Mouse (Mus musculus) midbrain, embryonic 15.5 days (tissue): Measurements from ENCODE around the gene Thap4. TPM values are rescaled to one million over a fixed set of nuclear protein-coding genes. Genes with fewer than 3 reads are reported as not detected.

Experiments used
- ATAC-seq: fragments of 200-750 bp; cut with Nextera tagmentation; replicated peaks from 2 replicates; pipeline ENCODE4 v1.8.0; 2017; ENCODE audit warnings: moderate TSS enrichment
- H3K27ac ChIP-seq: fragments of 300-500 bp; sonication (generic); 2 replicates; pipeline ENCODE4 v1.5.1; 2015; ENCODE audit warnings: mild to moderate bottlenecking, inconsistent platforms
- H3K27me3 ChIP-seq: fragments of 300-500 bp; sonication (generic); replicated peaks from 2 replicates; pipeline ENCODE4 v1.6.1; 2015; ENCODE audit warnings: inconsistent platforms
- H3K36me3 ChIP-seq: fragments of 300-500 bp; sonication (generic); replicated peaks from 2 replicates; pipeline ENCODE4 v1.6.1; 2015; ENCODE audit warnings: inconsistent platforms
- H3K4me1 ChIP-seq: fragments of 300-500 bp; sonication (generic); 2 replicates; pipeline ENCODE4 v1.6.1; 2015; ENCODE audit warnings: inconsistent platforms
- H3K4me2 ChIP-seq: fragments of 300-500 bp; sonication (generic); 2 replicates; pipeline ENCODE4 v1.6.1; 2015; ENCODE audit warnings: inconsistent platforms, mild to moderate bottlenecking, moderate library complexity
- H3K4me3 ChIP-seq: fragments of 300-500 bp; sonication (generic); 2 replicates; pipeline ENCODE4 v1.5.1; 2015; ENCODE audit warnings: mild to moderate bottlenecking, inconsistent platforms
- H3K9ac ChIP-seq: fragments of 300-500 bp; sonication (generic); 2 replicates; pipeline ENCODE4 v1.6.1; 2015; ENCODE audit warnings: mild to moderate bottlenecking, inconsistent platforms
- H3K9me3 ChIP-seq: fragments of 300-500 bp; sonication (generic); 2 replicates; pipeline ENCODE4 v1.6.1; 2016; ENCODE audit warnings: inconsistent platforms
- WGBS: fragments of 180-500 bp; shearing (Covaris S2); methylation state at CpG from one replicate; pipeline ENCODE4 v1.1.7; 2015; ENCODE audit warnings: mixed read lengths; 5-methylcytosine and 5-hydroxymethylcytosine counted together
- polyA plus RNA-seq: library from polyadenylated mRNA; unstranded; fragments of >200 nt; fragmentation: Nextera tagmentation; extraction: Ambion mirVana; gene quantifications from 2 replicates; pipeline ENCODE4 v1.2.1, GENCODE M21; 2015

Gene Thap4
- polyA plus RNA-seq, 1 experiment from 2014 or later = 54.7 TPM

DNA sequence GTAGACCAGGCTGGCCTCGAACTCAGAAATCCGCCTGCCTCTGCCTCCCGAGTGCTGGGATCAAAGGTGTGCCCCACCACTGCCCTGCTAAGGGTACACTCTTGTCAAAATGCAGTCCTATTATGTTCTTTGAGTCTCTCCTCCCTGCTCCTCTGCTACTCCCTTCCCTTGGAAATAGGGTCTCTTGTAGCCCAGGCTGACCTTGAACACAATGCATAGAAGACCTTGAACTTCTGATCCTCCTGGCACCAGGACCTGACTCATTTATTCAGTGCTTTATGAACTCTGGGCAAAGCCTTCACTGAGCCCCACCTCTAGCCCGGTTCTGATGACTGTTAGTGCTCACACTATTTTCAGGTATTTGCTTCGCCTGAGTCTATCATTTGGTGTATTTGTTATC lies 17.0 kb downstream of the Thap4 start:
- Histone ChIP-seq H3K36me3 (no peaks in the 10 kb centered on the region), H3K4me2 (no peak overlapping the region), H3K4me1 (no peaks in the 10 kb centered on the region), H3K27ac (no peak overlapping the region), H3K9me3 (no peaks in the 10 kb centered on the region), H3K27me3 (no peaks in the 10 kb centered on the region), H3K4me3 (no peak overlapping the region), H3K9ac (no peak overlapping the region)
- no peak for ATAC-seq
- 96% methylated on average over 5 of the region's 5 CpGs for WGBS

DNA sequence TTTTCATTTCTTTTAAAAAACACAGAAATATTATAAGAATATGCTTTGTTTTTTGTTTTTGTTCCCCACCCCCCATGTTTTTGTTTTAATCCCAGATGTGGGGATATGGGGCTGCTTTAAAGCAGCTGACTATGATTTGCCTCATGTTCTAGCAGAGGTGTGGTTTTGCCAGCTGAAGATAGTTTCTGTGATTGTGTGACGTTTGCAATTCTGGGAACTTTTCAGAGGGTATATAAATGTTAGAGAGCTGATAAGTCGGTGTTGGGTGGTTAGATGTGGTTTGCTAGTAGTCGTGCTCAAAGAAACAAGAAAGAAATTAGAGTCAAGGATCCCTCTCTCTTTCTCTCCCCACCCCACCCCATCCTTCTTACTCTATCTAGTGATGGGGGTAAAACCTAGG lies 18.8 kb downstream of the Thap4 start:
- WGBS = 97% methylated on average over 3 of the region's 3 CpGs
- Histone ChIP-seq H3K4me1 (peaks cover 14% of the 10 kb centered on the region), H3K4me3 (no peak overlapping the region), H3K27me3 (no peaks in the 10 kb centered on the region), H3K9me3 (no peaks in the 10 kb centered on the region), H3K4me2 (no peak overlapping the region), H3K36me3 (no peaks in the 10 kb centered on the region), H3K27ac (no peak overlapping the region), H3K9ac (no peak overlapping the region)
- ATAC-seq = no peak

DNA sequence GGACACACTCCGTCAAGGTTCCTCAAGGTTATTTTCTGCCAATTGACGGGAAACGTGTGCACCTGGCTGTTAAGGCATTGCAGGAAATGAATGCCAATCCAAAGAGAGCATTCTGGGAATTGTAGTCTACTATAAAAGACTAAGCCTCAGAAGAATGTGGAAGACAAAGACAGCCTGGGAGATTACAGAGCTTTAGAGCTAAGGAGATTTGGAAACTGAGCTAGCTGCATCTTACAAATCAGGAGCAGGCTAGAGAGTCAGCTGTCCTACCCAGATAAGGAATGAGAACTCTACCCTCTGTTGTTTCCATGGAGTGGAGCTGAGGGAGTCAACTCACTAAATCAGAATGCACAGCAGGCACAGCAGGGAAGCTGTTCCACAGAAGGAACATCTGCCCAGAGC lies 22.8 kb downstream of the Thap4 start:
- no peaks in the 10 kb centered on the region for H3K27me3 ChIP-seq
- 0 out of 2 replicates have a peak overlapping the region, but pooled peaks have one; percentile 10 for H3K4me3 ChIP-seq
- WGBS = 5% methylated on average over 3 of the region's 3 CpGs
- no peak overlapping the region for H3K9ac ChIP-seq
- ATAC-seq = peak; percentile 72
- H3K4me1 ChIP-seq = peaks cover 14% of the 10 kb centered on the region
- peak overlapping the region; percentile 34 for H3K4me2 ChIP-seq
- H3K36me3 ChIP-seq = no peaks in the 10 kb centered on the region
- no peaks in the 10 kb centered on the region for H3K9me3 ChIP-seq
- peak overlapping the region; percentile 81 for H3K27ac ChIP-seq

DNA sequence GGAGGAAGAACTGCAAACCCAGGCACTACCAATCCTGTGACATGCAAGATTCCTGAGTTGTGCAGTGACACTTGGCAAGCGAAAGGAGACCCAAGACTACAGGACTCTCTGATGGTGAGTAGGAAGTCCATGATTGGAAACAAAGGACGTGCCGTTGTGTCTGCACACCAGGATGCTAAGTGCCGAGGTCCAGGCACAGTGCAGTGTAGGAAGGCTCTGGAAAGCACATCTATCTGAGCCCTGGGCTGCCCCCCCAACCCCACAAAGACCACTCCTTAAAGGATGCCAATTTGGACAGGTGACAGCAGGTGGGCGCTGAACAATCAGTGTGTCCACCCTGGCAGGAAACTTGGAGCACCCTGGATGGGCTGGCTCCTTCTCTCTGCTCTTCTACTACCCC lies 23.6 kb downstream of the Thap4 start:
- Histone ChIP-seq H3K9ac (no peak overlapping the region), H3K4me3 (no peak overlapping the region), H3K4me2 (no peak overlapping the region; the same call in 1 of the 2 replicates), H3K27me3 (no peaks in the 10 kb centered on the region), H3K36me3 (no peaks in the 10 kb centered on the region), H3K27ac (0 out of 2 replicates have a peak overlapping the region, but pooled peaks have one; percentile 25), H3K9me3 (no peaks in the 10 kb centered on the region), H3K4me1 (peaks cover 14% of the 10 kb centered on the region)
- ATAC-seq = peak; percentile 58
- WGBS = 85% methylated on average over 5 of the region's 5 CpGs

DNA sequence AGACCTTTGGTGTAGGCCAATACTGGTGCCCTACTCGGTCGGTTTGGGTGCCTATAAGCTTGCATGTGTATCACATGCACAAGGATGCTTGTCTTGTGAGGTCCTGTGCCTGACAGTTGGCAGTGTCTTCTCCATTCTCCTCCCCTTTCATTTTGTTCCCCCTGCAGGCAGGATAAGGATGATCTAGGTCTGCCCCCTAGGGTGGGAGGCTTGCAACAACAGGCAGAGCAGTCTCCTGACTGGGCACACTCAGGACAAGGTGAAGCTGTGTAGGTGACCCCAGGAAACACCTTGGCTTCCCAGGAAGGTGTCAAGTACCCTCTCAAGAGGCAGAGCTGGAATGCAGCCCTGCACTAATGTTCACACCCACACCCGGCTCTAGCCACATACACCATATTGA lies 27.7 kb downstream of the Thap4 start:
- Histone ChIP-seq H3K4me3 (no peak overlapping the region), H3K36me3 (no peaks in the 10 kb centered on the region; the same call in 1 of the 2 replicates), H3K4me1 (peaks cover 9% of the 10 kb centered on the region), H3K9ac (no peak overlapping the region), H3K27me3 (no peaks in the 10 kb centered on the region), H3K9me3 (no peaks in the 10 kb centered on the region), H3K27ac (no peak overlapping the region), H3K4me2 (no peak overlapping the region)
- 82% methylated on average over 3 of the region's 3 CpGs for WGBS
- ATAC-seq = no peak

DNA sequence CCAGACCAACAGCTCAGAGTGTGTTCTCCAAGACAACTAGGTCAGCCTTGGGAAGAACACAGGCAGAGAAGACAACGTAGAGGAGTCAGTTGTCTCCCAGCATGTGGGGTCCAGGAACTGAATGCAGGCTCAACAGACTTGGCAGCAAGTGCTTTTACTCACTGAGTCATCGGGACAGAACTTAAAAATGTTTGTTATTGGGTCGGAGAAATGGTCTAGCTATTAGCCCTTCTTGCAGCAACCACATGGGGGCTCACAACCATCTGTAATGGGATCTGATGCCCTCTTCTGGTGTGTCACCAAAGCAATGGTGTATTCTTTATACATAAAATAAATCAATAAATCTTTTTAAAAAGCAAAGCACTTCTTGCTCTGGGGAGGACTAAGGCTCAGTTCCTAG lies 28.5 kb downstream of the Thap4 start:
- H3K9me3 ChIP-seq = no peaks in the 10 kb centered on the region
- H3K4me1 ChIP-seq = peaks cover 2% of the 10 kb centered on the region
- no peak overlapping the region for H3K4me2 ChIP-seq
- no peaks in the 10 kb centered on the region; the same call in 1 of the 2 replicates for H3K36me3 ChIP-seq
- ATAC-seq = no peak
- H3K27ac ChIP-seq = no peak overlapping the region
- H3K27me3 ChIP-seq = no peaks in the 10 kb centered on the region
- WGBS = 81% methylated on average over 3 of the region's 3 CpGs
- H3K9ac ChIP-seq = no peak overlapping the region
- H3K4me3 ChIP-seq = no peak overlapping the region

DNA sequence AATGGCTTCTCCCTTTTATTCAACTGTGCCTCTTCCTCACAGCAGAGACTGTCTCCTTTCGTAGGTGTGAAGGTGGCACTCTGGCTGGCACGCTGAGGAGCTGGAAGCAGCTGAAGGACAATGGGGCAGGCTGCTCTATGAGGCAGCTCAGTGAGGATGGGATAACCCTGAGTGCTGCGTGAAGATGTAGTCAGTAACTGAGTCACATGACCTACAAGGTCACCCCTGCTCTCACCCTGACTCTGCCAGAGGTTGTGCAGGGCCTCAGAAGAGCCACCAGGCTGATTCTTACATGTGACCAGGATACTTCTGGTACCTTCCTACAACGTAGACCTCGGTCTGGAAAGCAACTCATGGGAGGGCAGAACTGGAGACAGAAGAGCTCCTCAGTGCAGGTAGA lies 29.0 kb downstream of the Thap4 start:
- 92% methylated on average over 5 of the region's 5 CpGs for WGBS
- Histone ChIP-seq H3K27me3 (no peaks in the 10 kb centered on the region), H3K9ac (no peak overlapping the region), H3K9me3 (no peaks in the 10 kb centered on the region), H3K4me3 (no peak overlapping the region), H3K4me1 (no peaks in the 10 kb centered on the region), H3K4me2 (no peak overlapping the region), H3K36me3 (no peaks in the 10 kb centered on the region; the same call in 1 of the 2 replicates), H3K27ac (no peak overlapping the region)
- ATAC-seq = no peak

DNA sequence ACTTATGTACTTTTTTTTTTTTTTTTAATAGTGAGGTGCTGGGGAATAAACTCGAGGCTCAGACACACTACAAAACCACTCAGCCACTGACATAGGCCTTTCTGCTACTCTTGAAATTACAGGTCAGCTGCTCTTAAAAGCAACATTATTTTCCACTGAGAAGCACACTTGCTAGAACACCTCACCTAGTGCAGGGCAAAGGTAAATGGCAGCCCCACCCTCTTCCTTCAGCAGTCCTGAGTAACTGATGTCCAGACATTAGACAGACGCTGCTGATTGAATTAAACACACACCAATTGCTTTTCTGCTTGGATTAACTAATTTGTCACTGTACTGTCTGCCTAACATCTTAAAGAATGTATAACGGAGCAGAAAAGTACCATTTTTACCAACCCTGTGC lies 30.0 kb downstream of the Thap4 start:
- Histone ChIP-seq H3K4me1 (no peaks in the 10 kb centered on the region), H3K4me2 (no peak overlapping the region), H3K9me3 (no peaks in the 10 kb centered on the region), H3K27ac (no peak overlapping the region), H3K36me3 (no peaks in the 10 kb centered on the region; the same call in 1 of the 2 replicates), H3K9ac (no peak overlapping the region), H3K4me3 (no peak overlapping the region), H3K27me3 (no peaks in the 10 kb centered on the region)
- WGBS = 95% methylated on average over 3 of the region's 3 CpGs
- no peak for ATAC-seq

DNA sequence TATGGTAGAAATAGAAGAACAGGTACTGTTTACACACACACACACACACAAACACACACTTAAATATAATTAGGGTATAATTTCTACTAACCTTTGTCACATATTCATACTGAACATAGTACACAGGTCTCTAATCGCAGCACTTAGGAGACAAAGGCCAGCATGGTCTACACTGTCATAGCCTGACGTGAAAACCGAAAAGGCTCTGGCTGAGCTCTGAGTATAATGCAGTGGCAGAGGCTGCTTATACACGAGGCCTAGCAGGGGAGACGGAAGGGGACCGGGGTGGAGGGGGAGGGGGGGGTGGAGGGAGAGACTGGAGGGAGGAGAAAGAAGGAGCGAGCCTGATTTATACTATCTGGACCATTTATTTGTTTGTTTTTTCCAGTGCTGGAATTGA lies 33.1 kb downstream of the Thap4 start:
- 47% methylated on average over 7 of the region's 7 CpGs for WGBS
- H3K27ac ChIP-seq = no peak overlapping the region
- H3K4me2 ChIP-seq = no peak overlapping the region
- no peaks in the 10 kb centered on the region for H3K9me3 ChIP-seq
- H3K36me3 ChIP-seq = no peaks in the 10 kb centered on the region; the same call in 1 of the 2 replicates
- no peak overlapping the region for H3K4me3 ChIP-seq
- no peaks in the 10 kb centered on the region for H3K4me1 ChIP-seq
- ATAC-seq = no peak; the same call in 1 of the 2 replicates
- no peak overlapping the region for H3K9ac ChIP-seq
- H3K27me3 ChIP-seq = no peaks in the 10 kb centered on the region

DNA sequence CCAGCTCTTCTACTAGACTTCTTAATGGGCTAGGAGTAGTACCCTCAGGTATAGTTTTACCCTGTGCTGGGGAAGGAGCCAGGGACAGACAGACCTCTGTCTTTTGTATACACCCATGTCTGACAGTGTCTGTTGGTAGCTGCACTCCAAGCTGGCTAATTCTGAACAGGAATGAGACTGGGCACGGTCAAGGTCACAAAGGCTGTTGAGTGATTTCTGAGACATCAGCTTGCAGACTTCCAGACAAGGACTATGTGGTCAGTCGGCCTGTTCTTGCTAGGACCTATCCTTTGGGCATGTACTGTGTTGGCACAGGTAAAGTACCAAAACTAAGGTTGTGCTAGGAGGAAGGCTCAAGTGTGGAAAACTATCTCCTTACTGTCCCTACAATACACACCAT lies 38.5 kb downstream of the Thap4 start:
- Histone ChIP-seq H3K4me3 (no peak overlapping the region), H3K9ac (no peak overlapping the region), H3K4me2 (no peak overlapping the region), H3K27me3 (no peaks in the 10 kb centered on the region), H3K4me1 (no peaks in the 10 kb centered on the region), H3K9me3 (no peaks in the 10 kb centered on the region), H3K27ac (no peak overlapping the region), H3K36me3 (peaks cover 5% of the 10 kb centered on the region; the same call in 1 of the 2 replicates)
- 96% methylated on average over 2 of the region's 2 CpGs for WGBS
- ATAC-seq = no peak

DNA sequence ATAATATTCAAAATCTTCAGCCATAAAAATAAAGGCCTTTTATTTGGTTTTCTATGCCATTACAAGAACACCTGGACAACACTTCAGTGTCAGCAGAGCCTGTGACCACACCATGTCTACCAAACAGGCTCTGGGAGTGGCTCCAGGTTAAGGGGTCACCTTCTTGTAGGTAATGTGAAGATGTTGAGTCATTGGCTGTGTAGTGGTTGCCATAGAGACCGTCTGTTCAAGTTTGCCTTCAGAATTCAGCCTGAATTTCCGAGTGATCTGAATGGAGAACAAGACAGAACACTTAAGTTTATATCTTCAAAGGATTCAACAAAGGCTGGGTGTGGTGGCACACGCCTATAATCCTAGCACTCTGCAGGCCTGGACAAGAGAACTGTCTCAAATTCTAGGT lies 49.3 kb downstream of the Thap4 start:
- no peaks in the 10 kb centered on the region for H3K9me3 ChIP-seq
- ATAC-seq = no peak
- H3K27ac ChIP-seq = no peak overlapping the region
- H3K4me1 ChIP-seq = no peaks in the 10 kb centered on the region
- no peak overlapping the region for H3K9ac ChIP-seq
- WGBS = 69% methylated on average over 3 of the region's 3 CpGs
- H3K4me3 ChIP-seq = no peak overlapping the region
- no peaks in the 10 kb centered on the region for H3K27me3 ChIP-seq
- H3K4me2 ChIP-seq = no peak overlapping the region
- 0 out of 2 replicates have a peak, but pooled peaks cover 13% of the 10 kb centered on the region for H3K36me3 ChIP-seq

DNA sequence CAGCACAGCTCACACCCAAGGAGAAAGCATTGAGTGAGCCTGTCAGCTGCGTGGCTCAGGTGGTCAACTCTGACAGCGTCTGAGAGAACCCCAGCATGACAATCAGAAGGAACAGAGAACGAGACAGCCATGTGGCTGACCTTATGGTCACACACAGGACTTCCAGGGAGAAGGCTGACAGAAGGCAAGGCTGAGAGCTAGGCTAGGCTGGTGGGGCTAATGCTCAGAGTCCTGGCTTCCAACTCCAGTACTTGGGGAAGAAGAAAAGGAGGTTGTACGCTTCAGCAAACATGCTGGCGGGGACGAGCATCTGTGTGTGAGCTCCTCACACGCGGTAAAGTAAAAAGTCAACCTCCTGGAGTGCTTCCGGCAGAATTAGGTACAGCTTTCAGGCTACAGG lies 50.3 kb downstream of the Thap4 start:
- Histone ChIP-seq H3K9ac (no peak overlapping the region), H3K4me3 (no peak overlapping the region), H3K4me2 (no peak overlapping the region), H3K27me3 (no peaks in the 10 kb centered on the region), H3K4me1 (no peaks in the 10 kb centered on the region), H3K36me3 (0 out of 2 replicates have a peak, but pooled peaks cover 13% of the 10 kb centered on the region), H3K27ac (no peak overlapping the region), H3K9me3 (no peaks in the 10 kb centered on the region)
- WGBS = 86% methylated on average over 9 of the region's 9 CpGs
- no peak for ATAC-seq

DNA sequence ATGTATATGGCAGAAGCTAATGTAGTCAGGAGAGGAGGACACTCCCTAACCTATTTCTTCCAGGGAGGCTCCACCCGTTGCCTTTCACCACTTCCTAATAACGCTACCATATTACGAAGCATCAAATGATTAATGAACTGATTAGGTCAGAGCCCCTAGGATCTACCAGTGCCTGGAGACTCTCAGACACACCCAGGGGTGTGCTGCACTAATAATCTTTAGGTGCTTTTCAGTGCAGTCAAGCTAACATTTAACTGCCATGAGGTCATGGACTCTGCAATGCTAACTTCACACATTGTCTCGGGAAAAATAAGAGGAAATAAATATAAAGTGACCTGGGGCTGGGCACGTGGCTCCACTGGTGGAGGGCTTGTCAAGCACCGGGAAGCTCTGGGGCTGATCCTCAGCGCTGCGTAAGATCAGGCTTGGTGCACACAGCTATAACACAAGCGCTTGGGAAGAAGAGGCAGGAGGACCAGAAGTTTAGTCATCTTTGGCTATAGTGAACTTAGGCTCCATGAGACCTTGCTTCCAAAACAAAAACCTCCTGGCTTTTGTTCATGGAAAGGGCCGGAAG lies 51.1 kb downstream of the Thap4 start:
- H3K9ac ChIP-seq = no peak overlapping the region
- H3K27ac ChIP-seq = no peak overlapping the region
- H3K27me3 ChIP-seq = no peaks in the 10 kb centered on the region
- no peak overlapping the region for H3K4me2 ChIP-seq
- H3K9me3 ChIP-seq = no peaks in the 10 kb centered on the region
- WGBS = 95% methylated on average over 10 of the region's 10 CpGs
- H3K4me1 ChIP-seq = no peaks in the 10 kb centered on the region
- no peak for ATAC-seq
- H3K4me3 ChIP-seq = no peak overlapping the region
- H3K36me3 ChIP-seq = 0 out of 2 replicates have a peak, but pooled peaks cover 13% of the 10 kb centered on the region
